Mouse (Mus musculus): ENCODE data around the gene Desi1.

Gene Desi1

GRCm38 (mm10) chr15:81964980-81965545 is 68.6 kb downstream of the Desi1 start:
- DNase-seq = no peak

GRCm38 (mm10) chr15:81964262-81964661 is 69.4 kb downstream of the Desi1 start:
- DNase-seq = no peak

GRCm38 (mm10) chr15:81961078-81961451 is 72.6 kb downstream of the Desi1 start:
- no peak for DNase-seq

DNA sequence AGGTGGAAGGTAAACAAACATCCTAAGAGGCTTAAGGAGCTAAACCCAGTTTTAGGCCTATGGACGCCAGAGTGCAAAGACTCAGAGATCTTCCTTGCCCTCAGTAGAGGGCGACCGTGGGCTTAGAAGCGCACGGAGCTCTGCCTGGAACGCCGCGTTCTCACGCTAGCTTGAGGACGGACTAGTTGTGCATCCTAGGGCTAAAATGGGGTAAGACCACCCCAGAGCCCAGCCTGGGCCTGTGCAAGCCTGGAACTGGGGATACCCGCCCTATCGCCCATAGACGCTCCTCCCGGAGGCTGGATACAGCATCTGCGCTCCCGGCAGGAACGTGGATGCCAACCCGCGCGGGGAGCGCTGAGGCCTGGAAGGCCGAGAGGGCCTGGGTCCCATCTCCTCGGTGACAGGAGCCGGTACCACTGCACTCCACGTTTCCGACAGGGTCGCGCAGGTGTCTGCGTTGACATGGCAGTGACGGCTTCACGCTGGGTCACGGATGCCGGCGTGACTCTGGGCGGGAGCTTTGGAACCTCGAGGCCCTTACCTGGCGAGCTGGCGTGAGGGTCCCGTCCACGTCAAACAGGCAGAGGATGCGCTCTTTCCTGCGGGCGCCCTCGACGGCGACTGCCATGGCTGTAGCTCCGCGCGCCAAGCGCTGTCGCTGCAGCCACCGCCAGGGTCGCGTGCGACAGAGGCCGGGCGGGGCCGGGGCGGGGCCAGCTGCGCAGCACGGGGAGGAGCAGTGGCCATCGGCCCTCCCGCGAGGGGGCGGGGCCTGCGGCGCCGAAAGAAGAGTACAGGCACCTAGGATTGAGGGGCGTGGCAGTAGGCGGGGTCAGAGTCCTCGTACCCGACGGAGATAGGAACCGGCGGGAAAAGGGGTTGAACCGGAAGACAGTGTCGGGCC is 73.2 kb downstream of the Desi1 start, which contains the start of gene Pmm1:
TSS of gene Pmm1 (minus strand) at position 760 of the 907 bp plus-strand sequence.
- DNase-seq = peak; percentile 100

GRCm38 (mm10) chr15:81958906-81959305 is 74.8 kb downstream of the Desi1 start:
- no peak for DNase-seq

DNA sequence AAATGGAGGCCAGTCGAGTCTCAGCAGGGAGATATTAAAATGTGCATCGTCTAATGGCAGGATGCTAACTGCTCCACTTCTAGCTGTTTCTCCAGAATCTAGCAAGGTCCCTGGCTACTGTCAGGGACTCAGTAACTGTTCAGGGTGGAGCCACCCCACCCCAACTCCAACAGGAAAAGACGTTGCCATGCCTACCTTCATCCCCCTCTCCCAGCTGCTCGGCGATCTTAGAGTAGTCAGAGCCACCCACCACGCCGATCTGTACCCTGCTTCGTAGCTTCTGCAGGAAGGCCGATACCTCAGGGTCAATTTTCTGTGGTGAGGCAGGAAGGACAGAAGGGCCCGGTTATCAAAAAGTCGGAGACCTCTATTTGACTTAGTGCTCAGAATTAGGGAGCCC is 76.1 kb downstream of the Desi1 start:
- DNase-seq = no peak

DNA sequence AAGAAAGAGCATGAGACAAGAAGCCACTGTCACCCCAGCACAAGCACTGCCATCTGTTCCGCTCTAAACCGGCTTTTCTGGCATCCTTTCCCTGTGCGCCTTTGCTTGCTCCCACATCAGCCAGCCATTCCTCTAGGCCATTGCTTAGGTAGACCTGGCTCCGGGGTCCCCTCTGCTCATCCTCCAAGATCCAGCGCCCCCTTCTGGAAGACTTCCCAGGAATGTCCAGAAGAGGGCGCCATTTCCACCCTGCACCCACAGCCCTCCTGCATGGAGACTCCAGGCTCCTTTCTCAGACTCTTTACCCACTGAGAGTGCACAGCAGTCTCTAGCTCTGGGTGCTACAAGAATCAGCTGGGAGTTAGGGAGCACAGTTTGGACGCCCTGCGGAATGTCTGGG is 77.2 kb downstream of the Desi1 start:
- peak; percentile 76 to 78 for DNase-seq

- no peak for DNase-seq
These were observed 78.2 kb downstream of the Desi1 start for GRCm38 (mm10) chr15:81955414-81955813.

DNA sequence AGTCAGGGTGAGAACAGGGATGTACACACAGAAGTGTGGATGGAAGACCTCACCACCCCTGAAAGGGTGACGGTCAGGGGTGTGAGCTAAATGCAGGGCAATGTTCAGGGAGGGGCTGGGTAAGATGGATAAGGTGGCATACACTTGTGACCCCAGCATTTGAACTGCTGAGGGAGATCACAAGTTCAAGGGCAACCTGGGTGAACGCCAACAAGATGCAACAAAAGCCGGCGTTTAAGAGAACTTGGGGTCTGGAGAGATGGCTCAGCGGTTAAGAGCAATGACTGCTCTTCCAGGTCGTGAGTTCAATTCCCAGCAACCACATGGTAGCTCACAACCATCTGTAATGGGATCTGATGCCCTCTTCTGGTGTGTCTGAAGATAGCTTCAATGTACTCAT is 78.9 kb downstream of the Desi1 start:
- DNase-seq = no peak

GRCm38 (mm10) chr15:81954151-81954583 is 79.5 kb downstream of the Desi1 start:
- DNase-seq = no peak

DNA sequence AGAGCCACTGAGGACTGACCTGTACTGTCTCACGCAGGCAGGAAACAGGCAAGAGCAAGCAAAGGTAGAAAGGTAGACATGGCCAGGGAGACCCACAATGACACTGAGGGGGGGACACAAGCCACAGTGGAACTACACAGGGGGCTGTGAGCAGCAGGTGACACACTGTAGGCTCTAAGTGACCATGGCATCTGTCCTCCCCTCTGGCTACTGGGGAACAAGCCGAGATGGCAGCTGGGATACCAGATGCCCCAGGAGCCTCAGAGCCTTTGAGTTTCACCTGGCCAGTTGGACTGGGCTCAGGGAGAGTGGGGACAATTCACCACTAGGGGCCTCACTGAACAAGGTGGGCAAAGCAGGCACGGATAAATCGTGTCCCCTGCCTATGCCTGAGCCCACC is 81.4 kb downstream of the Desi1 start:
- no peak for DNase-seq

GRCm38 (mm10) chr15:81951159-81951558 is 82.5 kb downstream of the Desi1 start:
- no peak for DNase-seq

GRCm38 (mm10) chr15:81950716-81951115 is 82.9 kb downstream of the Desi1 start:
- DNase-seq = no peak

- DNase-seq = no peak
These were observed 84.1 kb downstream of the Desi1 start for GRCm38 (mm10) chr15:81949476-81950131.

DNA sequence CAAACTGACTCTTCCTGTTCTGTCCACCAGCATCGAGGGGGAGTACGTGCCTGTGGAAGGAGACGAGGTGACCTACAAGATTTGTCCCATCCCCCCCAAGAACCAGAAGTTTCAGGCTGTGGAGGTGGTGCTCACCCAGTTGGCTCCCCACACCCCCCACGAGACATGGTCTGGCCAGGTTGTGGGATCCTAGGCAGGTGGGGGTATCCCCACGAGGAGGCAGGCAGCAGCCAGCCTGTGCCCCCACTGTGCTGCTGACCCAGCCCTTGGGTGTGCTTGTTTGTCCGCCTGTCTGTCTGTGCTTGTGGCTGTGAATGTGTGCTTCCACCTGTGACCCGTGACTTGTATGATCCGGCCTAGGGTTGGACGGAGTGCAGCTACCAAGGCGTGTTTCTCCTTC is 84.6 kb downstream of the Desi1 start:
- no peak for DNase-seq

GRCm38 (mm10) chr15:81943176-81943749 is 90.4 kb downstream of the Desi1 start:
- DNase-seq = no peak

All from B cell, adult 2 months (primary cell).